Mouse (Mus musculus): ENCODE measurements around the gene Pcyt1a.
"Not testable (repeated sequence)": the region's sequence is repeated elsewhere in the genome, so short reads cannot be mapped to it uniquely, and the experiment has no call there.

The Pcyt1a gene

DNA sequence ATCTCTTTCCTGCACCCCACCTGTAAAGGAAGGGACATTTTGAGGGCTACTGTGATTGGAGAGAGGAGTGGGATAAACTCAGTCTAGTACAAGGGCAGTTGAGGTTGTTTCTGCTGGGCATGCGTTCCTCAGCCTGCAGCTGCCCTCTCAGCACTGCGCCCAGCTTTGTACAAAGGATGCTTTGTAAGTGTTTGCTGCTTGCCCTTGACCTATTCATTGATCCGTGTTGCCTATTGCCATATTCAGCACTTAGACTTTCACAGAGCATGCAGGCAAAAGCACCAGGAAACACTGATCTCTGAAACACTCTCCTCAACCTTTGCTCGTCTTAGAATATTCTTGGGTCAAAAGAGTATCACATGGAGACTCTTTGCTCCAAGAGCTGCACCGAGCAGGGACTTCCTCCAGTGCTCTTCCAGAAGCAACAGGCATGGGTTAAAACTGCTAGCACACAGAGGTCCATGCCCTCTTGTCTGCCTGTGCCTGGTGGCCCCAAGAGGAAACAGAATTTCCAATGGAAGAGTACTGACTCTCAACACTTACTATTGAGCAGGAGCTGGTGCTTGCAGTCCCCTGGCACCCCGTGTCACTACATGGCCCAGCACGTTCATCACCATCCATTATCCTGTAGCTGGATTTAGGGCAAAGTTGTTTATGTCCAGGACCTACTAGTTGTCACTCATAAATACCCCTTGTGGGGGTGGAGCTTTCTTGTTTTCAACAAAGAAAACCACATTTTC is 41.7 kb downstream of the Pcyt1a start:
- DNase-seq (ENCODE audit: low spot score in 2 of 2): no peak

DNA sequence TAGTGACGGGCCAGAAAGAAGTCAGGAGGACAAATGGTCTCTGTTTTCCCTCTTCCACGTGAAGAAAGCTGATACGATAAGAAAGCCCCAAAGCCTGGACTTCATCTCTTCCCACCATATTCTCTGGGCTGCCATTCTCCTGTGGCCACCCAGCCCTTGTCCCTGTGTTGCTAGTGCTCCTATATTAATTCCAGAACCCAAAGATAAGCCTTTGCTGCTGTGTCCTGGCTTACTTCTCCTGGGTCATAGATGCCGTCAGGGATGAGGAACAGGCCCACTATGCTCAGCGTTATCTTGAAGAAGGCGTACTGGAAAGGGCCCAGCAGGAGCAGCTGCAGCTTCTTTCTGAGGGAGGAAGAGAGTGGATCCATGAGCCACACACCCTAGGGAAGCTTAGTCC is 46.6 kb downstream of the Pcyt1a start:
- no peak for DNase-seq (ENCODE audit: low spot score in 2 of 2)

DNA sequence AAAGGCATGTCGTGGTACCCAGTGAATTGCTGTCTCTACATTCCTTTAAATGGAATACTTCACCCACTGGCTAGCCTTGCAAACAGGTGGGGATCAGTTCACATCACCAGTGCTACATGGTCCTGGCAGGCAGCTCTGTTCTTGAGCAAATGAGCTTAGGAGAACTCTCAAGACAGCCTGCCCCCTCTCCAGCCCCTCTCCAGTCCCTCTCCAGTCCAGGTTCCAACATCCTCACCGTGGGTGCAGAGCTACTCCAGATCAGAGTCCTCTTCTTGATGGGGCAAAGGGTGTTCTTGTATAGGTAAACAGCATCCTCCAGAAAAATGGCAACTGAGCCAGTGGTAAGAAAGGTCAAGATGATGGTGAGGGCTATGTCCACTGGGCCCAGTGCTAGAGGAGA is 48.7 kb downstream of the Pcyt1a start:
- DNase-seq (ENCODE audit: low spot score in 2 of 2): no peak

DNA sequence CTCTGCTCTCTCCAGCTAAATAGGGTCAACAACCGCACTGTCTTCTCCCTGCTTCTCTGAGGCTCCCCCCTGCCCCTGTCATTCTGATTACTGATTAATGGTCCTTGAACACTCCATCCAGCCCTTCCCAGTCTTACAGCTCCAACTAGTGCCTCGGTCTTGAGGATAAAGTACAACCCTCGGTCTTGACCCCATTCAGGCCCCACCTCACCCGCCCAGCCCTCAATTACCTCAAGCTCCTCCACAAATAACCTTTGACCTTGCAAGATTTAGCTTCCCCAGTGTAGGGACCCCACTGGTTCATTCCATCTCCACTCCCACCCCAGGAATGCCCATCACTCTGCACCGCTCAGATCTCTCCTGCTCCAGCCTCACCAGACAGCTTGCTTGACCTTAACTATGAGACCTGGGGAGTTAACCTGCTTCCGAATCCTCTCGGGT is 53.7 kb downstream of the Pcyt1a start:
- no peak for DNase-seq (ENCODE audit: low spot score in 2 of 2)

DNA sequence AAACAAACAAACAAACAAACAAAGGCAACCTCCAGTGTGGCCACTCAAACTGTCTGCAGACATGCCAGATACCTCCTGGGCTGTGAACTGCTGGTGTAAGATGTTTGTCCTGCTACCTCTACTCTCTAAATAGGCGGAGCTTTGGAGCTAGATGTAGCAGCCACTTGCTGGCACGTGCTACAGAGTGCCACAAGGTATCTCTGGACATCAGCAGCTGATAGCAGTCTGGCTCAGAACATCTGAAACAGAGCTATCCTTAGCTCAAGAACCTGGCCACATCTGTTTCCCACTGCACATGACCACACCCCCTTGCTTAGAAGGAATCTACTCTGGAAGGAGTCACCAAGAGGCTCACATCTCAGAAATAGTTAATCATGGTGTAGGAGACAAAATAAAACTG is 54.5 kb downstream of the Pcyt1a start:
- DNase-seq (ENCODE audit: low spot score in 2 of 2): no peak

DNA sequence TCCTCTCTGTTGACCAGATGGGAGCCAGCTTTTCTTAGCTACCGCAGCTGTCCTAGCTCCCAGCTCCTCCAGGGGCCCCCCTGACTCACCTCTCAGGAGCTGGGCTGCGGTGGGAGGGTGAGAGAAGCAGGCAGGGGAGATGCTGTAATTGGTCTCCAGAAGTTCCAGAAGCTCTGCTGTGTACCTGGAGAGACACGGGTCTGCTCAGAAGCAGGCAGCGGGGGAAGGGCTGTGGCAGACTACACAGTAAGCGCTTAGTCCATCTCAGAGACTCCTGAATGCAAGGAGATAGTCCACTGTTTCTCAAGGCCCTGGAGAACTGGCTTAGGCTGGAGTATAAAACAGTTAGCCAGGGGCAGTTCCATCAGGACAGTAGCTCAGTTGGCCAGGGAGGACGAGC is 55.3 kb downstream of the Pcyt1a start:
- no peak for DNase-seq (ENCODE audit: low spot score in 2 of 2)

DNA sequence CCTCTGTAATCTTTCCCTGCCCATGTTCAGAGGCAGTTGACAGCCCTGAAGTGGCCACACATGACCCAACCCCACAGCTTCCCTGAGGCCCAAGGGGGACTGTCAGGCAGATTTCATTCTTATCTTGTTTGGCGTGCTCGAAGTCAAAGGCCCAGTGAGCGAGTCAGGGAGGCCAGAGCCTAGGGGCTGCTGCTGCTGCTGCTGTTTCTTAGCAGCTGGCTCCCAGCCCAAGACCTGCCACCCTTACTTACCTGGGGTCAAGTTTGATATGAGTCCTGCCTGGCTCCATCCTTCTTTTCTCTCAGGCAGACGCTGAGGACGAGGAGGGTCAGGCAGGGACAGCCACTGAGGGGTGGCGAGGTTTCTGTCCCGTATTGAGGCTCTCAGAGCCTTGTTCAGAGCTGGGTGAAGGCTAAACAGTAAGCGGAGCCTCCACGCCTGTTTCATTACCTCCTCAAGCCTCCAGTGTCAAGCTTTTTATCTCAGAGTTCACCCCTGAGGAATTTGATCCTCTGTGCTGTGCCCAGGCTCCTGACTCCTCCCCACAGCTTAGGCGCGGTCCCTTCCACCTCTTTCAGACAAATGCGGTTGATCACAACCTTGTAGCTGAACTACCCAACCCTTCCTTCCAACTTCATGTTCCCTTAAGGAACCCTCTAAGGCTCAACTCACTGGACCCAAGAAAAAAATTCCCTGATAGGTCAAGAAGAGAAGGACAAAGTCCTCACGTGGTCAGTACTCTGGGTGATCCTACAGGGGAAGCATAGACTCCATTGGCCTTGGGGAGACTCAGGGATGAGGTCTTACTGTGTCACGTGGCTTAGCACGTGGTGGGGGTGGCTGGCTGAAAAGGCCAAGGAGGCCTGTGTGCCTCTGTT is 56.8 kb downstream of the Pcyt1a start, which contains the start of gene Slc51a:
Gene Slc51a, minus strand, starts transcription at position 646 of the 878 bp plus-strand sequence.
- peak; percentile 42 to 65 for DNase-seq (ENCODE audit: low spot score in 2 of 2)

DNA sequence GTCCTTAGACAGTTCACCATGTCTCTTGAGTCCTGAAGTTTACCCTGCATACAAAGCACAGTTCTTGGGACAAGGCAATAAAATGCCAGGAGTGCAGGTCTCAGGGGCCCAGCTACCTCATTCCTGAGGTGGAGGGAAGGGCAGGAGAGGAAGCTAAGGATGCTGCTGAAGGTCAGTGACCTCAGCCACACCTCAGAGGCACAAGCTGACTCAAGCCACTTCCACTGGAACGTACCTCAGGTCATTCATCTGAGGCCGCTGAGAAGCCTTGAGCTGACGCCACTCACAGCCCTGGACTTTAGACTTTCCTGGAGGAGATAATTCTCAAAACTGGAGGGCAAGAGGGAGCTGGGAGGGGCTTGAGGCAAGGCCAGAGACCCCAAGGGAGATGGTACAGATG is 58.2 kb downstream of the Pcyt1a start:
- no peak for DNase-seq (ENCODE audit: low spot score in 2 of 2)

DNA sequence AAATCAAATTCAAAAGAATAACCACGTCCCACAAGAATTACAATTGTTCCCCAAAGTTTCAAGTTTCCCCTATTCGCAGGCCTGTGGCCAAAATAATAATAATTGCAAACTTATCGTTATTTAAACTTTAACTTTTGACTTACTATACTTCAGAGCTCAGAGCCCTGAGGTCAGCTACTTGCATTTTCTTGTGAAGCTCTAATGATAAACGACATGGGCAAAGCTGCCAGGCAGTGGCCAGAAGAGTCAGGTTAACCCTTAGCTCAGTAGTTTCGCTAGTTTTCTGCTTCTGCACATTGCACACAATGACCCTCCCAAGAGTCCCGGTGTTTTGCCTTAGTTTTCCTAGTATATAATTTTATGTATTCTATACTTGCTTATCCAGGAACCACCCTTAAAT is 63.6 kb downstream of the Pcyt1a start:
- DNase-seq (ENCODE audit: low spot score in 2 of 2): not testable (repeated sequence)

DNA sequence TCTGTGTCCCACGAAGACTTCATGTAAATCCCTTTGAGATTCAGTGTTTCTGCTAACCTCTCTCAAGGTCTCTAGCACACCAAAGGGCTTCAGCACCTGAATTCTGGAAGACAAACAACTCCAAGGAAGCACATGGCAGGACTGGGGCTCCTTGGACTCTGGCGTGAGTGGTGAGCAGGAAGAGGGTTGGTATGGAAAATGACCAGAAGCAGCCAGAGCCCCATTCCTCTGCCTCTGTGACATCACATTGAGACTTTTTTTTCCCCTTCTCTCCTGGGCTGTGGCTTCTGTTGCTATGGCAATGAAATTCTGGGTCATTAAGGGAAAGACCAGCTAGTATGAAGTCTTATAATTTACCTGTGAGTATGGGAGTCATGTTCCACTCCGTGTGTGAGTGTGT is 65.2 kb downstream of the Pcyt1a start, which contains the start of gene Zdhhc19:
Gene Zdhhc19, plus strand, starts transcription at position 301 of the 400 bp plus-strand sequence.
- DNase-seq (ENCODE audit: low spot score in 2 of 2): no peak

DNA sequence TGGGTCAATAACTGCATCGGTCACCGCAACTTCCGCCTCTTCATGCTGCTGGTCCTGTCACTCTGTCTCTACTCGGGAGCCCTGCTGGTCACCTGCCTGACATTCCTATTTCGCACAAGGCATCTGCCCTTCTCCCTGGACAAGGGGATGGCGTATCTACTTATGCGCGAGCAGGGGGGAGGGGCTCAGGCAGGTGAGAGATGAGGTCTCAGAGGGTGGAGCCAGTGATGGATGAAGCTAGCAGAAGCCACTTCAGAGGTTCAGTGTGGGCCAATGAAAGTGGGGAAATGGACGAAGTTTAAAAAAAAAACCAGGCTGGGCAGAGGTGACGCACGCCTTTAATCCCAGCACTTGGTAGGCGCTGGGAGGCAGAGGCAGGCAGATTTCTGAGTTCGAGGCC is 68.3 kb downstream of the Pcyt1a start:
- peak in 1 of 2 experiments; percentile 58 for DNase-seq (ENCODE audit: low spot score in 2 of 2)

DNA sequence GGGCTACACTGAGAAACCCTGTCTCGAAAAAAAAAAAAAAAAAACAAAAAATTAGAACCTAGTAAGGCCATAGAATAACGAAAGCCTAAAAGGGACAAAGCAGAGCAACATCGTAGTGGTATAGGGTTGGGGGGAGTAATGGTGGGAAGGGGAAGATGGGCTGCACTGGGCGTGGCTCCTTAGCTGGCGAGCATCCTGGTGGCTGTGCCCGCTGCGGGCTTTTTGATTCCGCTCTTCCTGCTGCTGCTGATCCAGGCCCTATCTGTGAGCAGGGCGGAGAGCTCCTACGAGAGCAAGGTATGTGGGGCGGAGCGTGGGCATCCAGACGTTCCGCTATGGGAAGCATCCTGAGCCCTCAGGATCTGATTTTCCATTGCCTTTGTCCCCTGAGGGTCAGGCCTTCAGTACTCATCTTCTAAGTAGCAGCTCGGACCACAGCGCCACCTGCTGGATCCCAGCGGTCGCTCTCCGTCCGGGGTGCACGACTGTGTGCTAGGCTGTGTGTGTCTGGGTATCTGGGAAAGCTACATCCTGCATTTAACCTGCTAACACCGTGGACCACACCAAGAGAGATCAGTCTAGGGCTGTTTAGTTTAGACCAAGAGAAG is 68.8 kb downstream of the Pcyt1a start:
- DNase-seq (ENCODE audit: low spot score in 2 of 2): peak; percentile 86 to 97

DNA sequence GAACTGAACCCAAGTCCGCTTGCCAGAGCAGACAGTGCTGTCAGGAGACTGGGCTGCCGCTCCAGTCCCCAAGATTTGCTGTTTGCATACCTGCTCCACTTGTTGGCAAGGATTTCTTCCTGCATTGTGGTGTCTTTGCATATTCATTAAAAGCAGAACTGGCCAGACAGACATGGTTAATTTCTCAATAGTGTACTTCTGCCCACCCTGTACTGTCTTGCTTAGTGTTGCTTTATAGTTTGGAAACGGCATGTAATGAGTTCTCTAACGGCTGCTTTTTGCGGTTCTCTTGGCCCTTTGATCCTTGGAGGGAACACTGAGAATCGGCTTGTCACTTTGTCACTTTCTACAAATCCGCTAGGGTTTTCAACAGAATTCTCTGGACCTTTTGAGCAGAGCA is 70.7 kb downstream of the Pcyt1a start:
- DNase-seq (ENCODE audit: low spot score in 2 of 2): no peak

DNA sequence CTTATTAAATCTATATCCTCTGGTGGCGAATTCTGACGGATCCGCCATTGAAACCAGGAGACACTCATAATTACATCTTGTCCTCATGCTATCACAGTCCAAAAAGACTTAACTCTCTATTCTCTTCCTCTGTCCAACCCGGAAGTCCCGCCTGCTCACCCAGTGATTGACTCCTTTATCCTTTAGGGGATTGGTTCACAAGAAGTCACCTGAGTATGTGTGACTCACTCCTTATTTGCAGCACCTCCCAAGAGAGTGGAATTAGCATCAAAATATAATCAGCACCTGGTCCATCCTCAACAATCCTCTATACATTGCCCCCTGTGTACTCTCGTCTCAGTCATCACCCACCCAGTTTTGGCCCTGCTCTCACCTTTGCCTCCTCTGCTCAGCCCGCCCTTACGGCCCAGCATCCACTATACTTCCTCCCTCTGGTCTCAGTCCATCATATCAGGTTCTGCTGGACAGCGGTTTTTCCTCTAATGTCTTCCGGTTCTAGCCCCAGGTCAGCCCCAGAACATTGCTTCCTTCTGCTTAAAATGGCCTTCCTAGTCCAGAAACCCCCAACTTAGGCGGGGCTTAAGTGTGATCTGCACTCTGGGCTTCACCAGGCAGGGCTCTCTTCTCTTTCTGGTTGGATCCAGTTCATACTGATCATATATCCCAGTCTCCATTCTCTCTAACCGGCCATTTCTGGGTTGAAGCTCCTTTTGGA is 72.1 kb downstream of the Pcyt1a start:
- DNase-seq (ENCODE audit: low spot score in 2 of 2): peak in 1 of 2 experiments; percentile 59

DNA sequence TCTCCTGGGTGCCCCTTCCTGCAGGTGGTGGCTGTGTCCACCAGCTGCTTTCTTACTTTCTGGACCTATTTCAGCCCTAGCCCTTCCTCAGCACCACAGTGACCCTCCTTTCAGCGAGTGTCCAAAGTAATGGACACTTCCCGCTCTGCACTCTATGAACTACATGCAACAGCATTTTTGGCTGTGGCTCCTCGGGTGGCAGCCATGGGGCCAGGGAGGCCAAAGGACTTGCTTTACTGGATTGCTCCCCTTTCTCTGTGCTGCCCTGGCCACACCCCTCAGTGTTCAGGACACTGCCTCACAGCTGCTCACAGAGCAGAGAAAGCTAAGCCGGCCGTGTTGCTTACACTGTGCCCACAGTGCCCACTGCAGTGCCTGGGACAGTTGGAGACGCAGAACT is 72.9 kb downstream of the Pcyt1a start:
- peak in 1 of 2 experiments; percentile 60 for DNase-seq (ENCODE audit: low spot score in 2 of 2)

DNA sequence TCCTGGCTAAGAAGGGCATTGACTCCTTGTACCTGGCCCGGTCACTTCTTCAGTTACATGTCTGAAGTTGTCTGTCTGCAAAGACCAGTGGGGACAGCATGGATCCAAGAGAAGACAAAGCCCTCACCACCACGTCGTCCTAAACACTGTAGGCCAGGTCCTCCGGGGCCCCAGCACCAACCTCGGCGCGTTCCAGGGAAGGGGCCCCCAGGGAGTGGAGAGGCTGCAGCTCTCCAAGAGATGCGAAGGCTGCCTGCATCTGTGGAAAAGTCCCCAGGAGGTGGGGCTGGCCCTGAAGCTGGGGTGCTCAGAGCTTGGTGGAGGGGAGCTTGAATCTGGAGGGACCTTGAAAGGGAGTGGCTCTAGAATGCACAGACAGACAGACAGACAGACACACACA is 75.6 kb downstream of the Pcyt1a start:
- DNase-seq (ENCODE audit: low spot score in 2 of 2): peak in 1 of 2 experiments; percentile 65

DNA sequence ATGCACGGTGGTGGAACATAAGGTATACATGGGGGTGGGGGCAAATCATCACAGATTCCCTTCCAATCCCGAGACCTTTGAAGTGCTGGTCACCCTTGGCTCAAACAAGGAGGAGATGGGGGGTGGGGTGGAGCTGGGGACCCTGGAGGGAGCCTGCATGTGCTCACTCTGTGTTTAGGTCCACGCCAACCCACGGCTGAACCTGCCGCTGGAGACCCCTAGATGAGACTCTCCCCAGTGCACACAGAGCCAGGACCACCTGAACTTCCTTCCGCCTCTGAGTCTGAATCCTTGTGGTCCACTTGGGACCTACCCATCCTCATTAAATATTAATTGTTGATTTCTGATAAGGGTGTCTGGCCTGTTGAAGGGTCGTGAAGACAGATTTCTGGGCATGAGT is 76.1 kb downstream of the Pcyt1a start:
- DNase-seq (ENCODE audit: low spot score in 2 of 2): peak in 1 of 2 experiments; percentile 63

DNA sequence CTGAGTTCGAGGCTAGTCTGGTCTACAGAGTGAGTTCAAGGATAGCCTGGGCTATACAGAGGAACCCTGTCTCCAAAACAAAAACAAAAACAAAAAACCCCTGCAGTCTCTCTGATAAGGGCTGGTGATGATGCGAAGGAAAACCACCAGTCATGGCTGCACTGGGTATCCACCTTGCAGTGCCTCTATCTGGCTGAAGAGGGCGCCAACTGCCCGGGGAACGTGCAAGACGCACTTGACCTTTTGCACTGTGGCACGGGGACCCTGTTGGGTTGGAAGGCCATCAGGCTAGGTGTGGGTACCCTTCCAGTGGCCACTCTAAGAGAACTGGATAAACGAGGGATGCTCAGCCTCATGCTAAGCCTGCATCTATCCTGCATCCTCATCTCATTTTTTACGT is 76.7 kb downstream of the Pcyt1a start:
- DNase-seq (ENCODE audit: low spot score in 2 of 2): peak; percentile 93 to 98

DNA sequence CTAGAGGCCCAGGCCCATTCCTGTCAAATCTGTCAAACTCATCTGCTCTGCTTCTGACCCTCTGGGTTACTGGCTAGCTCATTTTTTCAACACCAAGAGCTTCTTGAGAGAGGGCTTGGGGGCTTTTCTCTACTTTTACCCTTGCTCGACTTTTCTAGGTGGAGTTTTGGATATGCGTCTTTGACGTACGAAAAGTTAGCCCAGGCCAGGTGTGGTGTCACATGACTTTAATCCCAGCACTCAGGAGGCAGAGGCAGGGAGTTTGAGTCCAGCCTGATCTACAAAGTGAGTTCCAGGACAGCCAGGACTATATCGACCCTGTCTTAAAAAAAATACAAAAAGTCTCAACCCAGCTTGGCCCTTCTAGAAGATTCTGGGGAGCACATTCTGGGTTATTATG is 77.3 kb downstream of the Pcyt1a start:
- peak in 1 of 2 experiments; percentile 74 for DNase-seq (ENCODE audit: low spot score in 2 of 2)

DNA sequence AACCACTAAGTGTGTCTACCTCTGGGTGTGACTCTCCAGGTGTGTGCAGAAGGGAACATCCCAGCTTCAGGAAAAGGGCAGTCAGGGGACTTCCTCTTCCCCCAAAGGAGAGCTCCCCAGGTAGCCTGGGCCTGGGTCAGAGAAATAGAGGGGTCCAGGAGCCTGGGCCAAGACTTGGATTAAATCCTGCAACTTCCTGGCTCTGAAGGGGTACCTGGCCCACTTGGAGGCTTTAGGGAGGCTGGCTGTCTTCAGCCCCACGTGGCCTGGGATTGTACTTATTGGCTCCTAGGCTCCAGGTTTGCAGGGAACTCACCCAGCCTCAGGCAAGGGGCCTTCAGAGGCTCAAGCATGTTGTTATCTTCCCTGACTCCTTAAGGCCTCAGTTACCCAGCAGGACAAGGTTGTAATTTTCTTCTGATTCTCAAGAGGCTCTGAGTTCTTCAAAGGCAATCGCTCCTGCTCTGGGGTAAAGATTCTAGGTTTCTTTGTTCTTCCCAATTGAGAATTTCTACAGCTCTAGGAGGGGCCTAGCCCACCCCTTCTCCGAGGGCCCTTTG is 77.9 kb downstream of the Pcyt1a start:
- peak; percentile 30 to 78 for DNase-seq (ENCODE audit: low spot score in 2 of 2)

All from spleen, postnatal 4 days (tissue).